Mouse (Mus musculus) left cerebral cortex, postnatal 36 days (tissue): ENCODE measurements around the gene Matn1. TPM values are rescaled to one million over a fixed set of nuclear protein-coding genes. Genes with fewer than 3 reads are reported as not detected.

Experiments
- DNase-seq, 2 experiments: peaks; one replicate each; pipeline ENCODE4 v3.0.0; 2021 to 2022; ENCODE audit warnings: low spot score in 2 of 2, mixed read lengths in 1 of 2
- intact Hi-C: fragments of 180-260 bp; cut with DNase I; formaldehyde crosslinking; loops from one replicate; pipeline ENCODE4 v1.15.1; 2025
- total RNA-seq, 2 experiments: library from RNA; stranded (reverse); gene quantifications; 2 replicates each; pipeline ENCODE4 v1.2.3; 2021

Matn1 gene
- total RNA-seq, 2 experiments from 2014 or later: 1.4 to 1.7 TPM

DNA sequence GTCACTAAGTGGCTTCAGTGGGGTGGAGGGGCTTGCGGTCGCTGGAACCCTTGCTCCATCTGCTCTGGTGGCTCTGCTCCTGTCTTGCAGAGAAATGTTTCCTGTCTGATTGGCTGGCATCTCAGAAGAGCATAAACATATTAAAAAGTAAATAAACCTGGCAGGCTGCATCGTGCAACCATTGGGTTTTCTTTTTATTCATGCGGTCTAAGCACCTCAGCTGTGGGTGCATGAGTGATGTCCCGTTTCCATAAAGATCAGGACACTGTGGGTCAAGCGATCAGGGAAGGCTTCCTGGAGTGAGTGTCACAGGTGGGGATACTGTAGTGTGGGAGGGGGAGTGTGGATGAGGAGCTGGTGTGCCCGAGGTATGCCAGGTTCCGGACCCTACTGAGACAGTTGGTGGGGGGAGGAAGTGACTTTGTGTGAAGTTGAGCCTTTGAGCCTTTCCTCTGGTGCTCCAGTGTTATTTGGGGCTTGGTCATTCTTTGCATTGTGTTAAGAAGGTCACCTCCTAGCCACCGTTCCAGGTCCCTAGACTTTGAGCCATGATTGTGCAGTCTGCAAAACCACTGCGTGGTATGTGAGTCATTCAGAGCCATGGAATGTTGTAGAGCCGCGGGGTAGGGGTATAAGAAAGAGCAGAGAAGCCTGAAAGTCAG lies 29.0 kb upstream of the Matn1 start:
- no peak for DNase-seq
- intact Hi-C loops: no loop called here

- DNase-seq: no peak
- intact Hi-C loops: no loop called here
These were observed 28.5 kb upstream of the Matn1 start for GRCm38 (mm10) chr4:130915668-130916035.

- no peak for DNase-seq
- intact Hi-C loops: no loop called here
These were observed 27.5 kb upstream of the Matn1 start for GRCm38 (mm10) chr4:130916639-130917038.

- intact Hi-C loops: no loop called here
- DNase-seq: no peak
These were observed 26.6 kb upstream of the Matn1 start for GRCm38 (mm10) chr4:130917564-130917963.

- DNase-seq: no peak
- intact Hi-C loops: no loop called here
These were observed 25.1 kb upstream of the Matn1 start for GRCm38 (mm10) chr4:130918805-130919749.

DNA sequence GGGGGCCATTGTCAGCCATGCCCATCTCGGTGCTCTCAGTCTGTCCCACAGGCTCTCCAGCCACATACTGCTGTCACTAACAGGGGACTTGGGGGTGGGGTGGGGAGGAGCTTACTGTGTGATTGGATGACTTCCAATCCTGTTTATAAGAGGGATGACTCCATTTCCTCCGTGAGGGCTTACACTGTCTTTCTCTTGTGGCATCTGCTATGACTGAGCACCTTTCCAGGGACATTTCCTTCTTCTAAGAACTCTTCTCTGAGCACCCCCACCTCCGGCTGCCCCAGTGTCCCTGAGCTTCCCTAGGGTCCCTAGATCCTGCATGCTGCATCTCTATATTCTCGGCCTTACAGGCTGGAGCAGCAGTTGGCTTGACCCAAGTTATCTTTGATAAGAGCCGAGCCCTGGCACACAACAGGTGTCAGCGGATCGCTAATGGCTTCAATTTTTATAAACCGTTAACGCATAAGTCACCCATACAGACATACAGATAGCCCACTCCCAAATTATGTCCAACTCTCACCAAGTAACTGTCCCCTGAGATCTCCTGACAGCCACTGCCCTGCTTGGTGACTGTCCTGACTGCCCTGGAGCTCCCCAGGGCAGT lies 24.3 kb upstream of the Matn1 start:
- no peak for DNase-seq
- intact Hi-C loops: no loop called here

GRCm38 (mm10) chr4:130920951-130921693 lies 23.1 kb upstream of the Matn1 start:
- no peak for DNase-seq
- intact Hi-C loops: no loop called here

GRCm38 (mm10) chr4:130921986-130922385 lies 22.2 kb upstream of the Matn1 start:
- no peak for DNase-seq

DNA sequence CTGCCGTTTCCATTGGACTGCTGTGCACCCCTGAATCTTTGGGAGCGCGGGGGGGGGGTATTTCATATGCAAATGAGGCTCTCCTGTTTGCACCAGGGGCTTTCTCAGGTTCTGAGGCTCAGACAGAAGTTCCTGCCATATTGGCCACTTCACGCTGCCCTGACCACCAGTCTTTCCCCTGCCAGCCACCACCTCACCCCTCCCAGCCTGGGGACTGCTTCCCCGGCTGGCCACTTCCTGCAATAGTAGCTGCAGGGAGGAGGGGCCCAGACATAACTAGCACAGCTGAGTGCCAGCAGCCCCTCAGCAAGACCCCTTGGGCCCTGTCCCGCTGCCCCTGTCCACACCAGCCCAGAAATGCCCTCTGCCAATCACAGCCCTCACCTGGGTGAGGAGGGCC lies 17.9 kb upstream of the Matn1 start:
- DNase-seq: no peak
- intact Hi-C loops: no loop called here

More at GRCm38 (mm10) chr4:130921986-130922385, 22.2 kb upstream of the Matn1 start:
- intact Hi-C loops: no loop called here

GRCm38 (mm10) chr4:130927821-130928220 lies 16.4 kb upstream of the Matn1 start:
- intact Hi-C loops: no loop called here
- DNase-seq: peak; percentile 34

- no peak for DNase-seq
- intact Hi-C loops: no loop called here
These were observed 1.5 kb upstream of the Matn1 start for GRCm38 (mm10) chr4:130942644-130943043.

DNA sequence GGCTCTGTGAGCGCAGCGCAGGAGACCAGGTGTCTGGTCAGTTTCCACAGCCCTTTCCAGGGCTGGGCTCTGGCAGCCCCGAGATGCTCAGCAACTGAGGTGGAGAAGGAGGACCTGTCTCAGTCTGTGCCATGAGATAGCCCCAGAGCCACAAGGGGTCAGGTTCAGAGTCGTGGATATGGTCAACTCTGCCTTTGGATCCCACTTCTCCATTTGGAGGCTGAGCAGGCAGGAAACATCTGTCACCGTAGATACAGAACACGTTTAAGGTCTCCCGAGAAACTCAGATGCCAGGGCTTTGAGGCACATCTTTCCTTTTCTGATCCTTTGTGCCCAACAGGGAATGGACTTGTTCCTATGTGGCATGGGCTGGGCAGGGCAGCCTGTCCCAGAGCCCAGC lies 594 bp downstream of the Matn1 start:
- no peak for DNase-seq
- intact Hi-C loops: no loop called here

GRCm38 (mm10) chr4:130947094-130947647 lies 3.0 kb downstream of the Matn1 start:
- peak in 1 of 2 experiments; percentile 24 for DNase-seq
- intact Hi-C loops: loop anchor here (1.0 to 2.0 kb wide), 3 partner anchors 51 to 164 kb away; no protein-coding TSS in a partner anchor

GRCm38 (mm10) chr4:130949821-130950384 lies 5.7 kb downstream of the Matn1 start:
- intact Hi-C loops: no loop called here

DNA sequence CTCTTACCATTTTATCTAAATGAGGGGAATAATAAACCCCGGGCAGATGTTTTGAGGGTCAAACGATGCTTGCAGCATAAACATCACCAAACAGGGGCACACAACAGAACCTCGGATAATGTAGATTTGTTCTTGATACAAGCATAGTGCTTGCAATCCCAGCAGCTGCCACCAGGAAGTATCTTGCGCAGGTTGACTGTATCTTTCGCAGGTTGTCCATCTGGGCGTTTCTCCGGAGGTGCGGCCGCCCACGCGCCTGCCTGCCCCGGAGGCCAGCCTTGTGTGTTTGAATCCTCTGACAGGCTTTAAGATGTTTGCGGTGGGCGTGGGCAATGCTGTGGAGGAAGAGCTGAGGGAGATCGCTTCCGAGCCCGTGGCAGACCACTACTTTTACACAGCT lies 8.3 kb downstream of the Matn1 start:
- intact Hi-C loops: no loop called here
- peak; percentile 37 to 43 for DNase-seq

More at GRCm38 (mm10) chr4:130949821-130950384, 5.7 kb downstream of the Matn1 start:
- no peak for DNase-seq

DNA sequence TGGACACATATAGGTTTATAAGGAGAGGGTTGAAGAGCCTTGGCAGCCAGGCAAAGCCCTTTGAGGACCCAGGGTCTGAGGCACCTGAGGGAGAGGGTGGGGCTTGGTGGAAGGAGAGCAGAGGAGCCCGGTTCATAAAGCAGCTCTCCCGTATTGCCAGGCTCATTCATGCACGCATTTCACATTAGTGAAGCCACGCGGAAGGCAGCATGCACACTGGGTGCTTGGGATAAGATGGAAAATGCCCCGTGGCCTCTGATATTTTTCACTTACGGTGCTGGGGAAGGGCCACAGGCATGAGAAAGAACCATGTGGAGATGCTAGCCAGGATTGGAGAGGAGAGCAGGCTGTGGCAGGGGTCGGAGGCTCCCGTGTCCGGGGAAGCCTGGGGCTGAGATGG lies 13.0 kb downstream of the Matn1 start:
- DNase-seq: no peak
- intact Hi-C loops: no loop called here

DNA sequence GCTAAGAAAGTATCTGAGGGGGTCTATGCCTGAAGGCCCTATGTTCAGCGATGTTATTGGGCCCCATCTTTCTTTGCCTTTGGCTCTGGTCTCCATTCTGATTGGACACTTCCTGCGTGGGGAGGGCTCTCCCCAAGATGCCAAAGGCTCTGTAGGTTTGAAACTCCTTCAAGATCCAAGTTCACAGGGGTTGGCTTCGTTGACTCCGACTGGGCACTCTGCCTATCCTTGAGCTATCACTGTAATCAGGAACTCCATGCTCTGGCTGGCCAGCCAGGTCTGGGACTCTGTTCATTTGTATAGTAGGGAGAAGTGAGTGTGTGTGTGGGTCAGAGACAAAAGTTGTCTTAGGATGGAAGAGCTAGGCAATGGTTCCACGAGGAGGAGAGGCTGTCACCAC lies 14.6 kb downstream of the Matn1 start:
- DNase-seq: no peak
- intact Hi-C loops: no loop called here

DNA sequence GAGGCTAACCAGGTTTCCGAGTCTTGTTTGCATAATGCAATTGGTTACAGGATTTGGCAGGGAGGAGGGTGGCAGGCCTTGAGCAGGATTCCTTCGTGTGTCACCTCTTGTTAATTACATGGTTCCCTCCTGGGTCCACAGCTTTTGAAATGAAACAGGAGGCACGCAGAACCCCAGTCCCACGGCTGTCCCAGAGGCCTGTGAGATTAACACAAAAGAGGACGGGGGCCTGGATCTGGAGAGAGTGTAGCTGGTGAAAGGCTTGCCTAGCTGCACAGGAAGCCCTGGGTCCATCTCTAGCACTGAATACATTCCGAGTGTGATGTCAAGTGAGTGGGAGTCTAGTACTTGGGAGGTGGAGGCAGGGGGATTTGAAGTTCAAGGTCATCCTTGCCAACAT lies 15.5 kb downstream of the Matn1 start:
- DNase-seq: no peak
- intact Hi-C loops: loop anchor here (1.0 to 5.0 kb wide), 4 partner anchors 295 to 879 kb away; partner anchors contain the start of gene Ptpru
